Comparison of ENCODE assay signal across 27 mouse cellular contexts in genomic region chr4:32223563-32223962, GRCm38 (mm10). TPM values are rescaled to one million over a fixed set of nuclear protein-coding genes. Genes with fewer than 3 reads are reported as not detected.
DNase-seq lines count a peak whose midpoint lies in the region; ATAC-seq and TF ChIP-seq lines count a peak whose summit lies in the region.
"Had no signal": no experiment of that assay in that cellular context is flagged by ENCODE, and none has a peak within 500 bp of the region (broad histone marks: within the 10 kb centered on the region; RNA-seq: fewer than 3 reads in every experiment).

No protein-coding gene starts in this region.

- no peak for DNase-seq in embryonic facial prominence, embryonic 11.5 days (ENCODE audit: low spot score)
- no peak for DNase-seq in embryonic facial prominence, embryonic 10.5 days (ENCODE audit: low spot score)
- no peak for DNase-seq in hindbrain, embryonic 10.5 days (ENCODE audit: low spot score)
- DNase-seq in midbrain, embryonic 10.5 days (ENCODE audit: low spot score): no peak
- DNase-seq in midbrain, postnatal 0 days (ENCODE audit: low spot score): no peak
- DNase-seq: adrenal gland, adult 2 months; adrenal gland, postnatal 36 days; cerebellum, adult 18-20 months; cerebellum, postnatal 10 days; gastrocnemius, postnatal 10 days; heart, postnatal 10 days; kidney, adult 2 months; layer of hippocampus, postnatal 36 days; left cerebral cortex, postnatal 4 days; liver; thymus, postnatal 14 days had no signal

- no peaks in the 10 kb centered on the region for H3K4me1 ChIP-seq in embryonic facial prominence, embryonic 11.5 days (ENCODE audit: control insufficient read depth, insufficient read depth, low read length)
- H3K4me1 ChIP-seq in embryonic facial prominence, embryonic 10.5 days: peaks cover 33% of the 10 kb centered on the region
- H3K4me1 ChIP-seq in hindbrain, embryonic 15.5 days (replicated peaks): peaks cover 10% of the 10 kb centered on the region; the same call in 1 of the 2 replicates
- peaks cover 17% of the 10 kb centered on the region for H3K4me1 ChIP-seq in hindbrain, embryonic 10.5 days (replicated peaks)
- H3K4me1 ChIP-seq in midbrain, embryonic 13.5 days (replicated peaks): 0 out of 2 replicates have a peak, but pooled peaks cover 13% of the 10 kb centered on the region
- H3K4me1 ChIP-seq in midbrain, embryonic 10.5 days: peaks cover 19% of the 10 kb centered on the region
- no peaks in the 10 kb centered on the region for H3K4me1 ChIP-seq in midbrain, postnatal 0 days (ENCODE audit: insufficient read depth, low read length)
- H3K4me1 ChIP-seq: intestine, embryonic 15.5 days; liver, embryonic 15.5 days had no signal

- H3K27ac ChIP-seq in embryonic facial prominence, embryonic 11.5 days (replicated peaks; ENCODE audit: low read depth, low read length): no peak overlapping the region
- H3K27ac ChIP-seq in embryonic facial prominence, embryonic 10.5 days (replicated peaks): no peak overlapping the region
- H3K27ac ChIP-seq in hindbrain, embryonic 15.5 days (replicated peaks): no peak overlapping the region
- no peak overlapping the region for H3K27ac ChIP-seq in hindbrain, embryonic 10.5 days
- H3K27ac ChIP-seq in midbrain, embryonic 13.5 days: no peak overlapping the region
- H3K27ac ChIP-seq in midbrain, embryonic 10.5 days (replicated peaks): no peak overlapping the region
- H3K27ac ChIP-seq in midbrain, postnatal 0 days (ENCODE audit: low read depth, low read length): no peak overlapping the region
- H3K27ac ChIP-seq: heart, embryonic 13.5 days; intestine, embryonic 15.5 days; liver, embryonic 15.5 days; lung, embryonic 15.5 days; midbrain, embryonic 12.5 days; neural tube, embryonic 12.5 days had no signal

- no peak overlapping the region for H3K4me2 ChIP-seq in embryonic facial prominence, embryonic 11.5 days (ENCODE audit: low read depth, low read length)
- H3K4me2 ChIP-seq in hindbrain, embryonic 15.5 days: no peak overlapping the region
- no peak overlapping the region for H3K4me2 ChIP-seq in midbrain, embryonic 13.5 days (replicated peaks)
- no peak overlapping the region for H3K4me2 ChIP-seq in midbrain, postnatal 0 days (ENCODE audit: low read depth, low read length, poor library complexity, severe bottlenecking)
- H3K4me2 ChIP-seq: heart, embryonic 13.5 days; intestine, embryonic 15.5 days; liver, embryonic 15.5 days; lung, embryonic 15.5 days; midbrain, embryonic 12.5 days; neural tube, embryonic 12.5 days had no signal

- H3K9me3 ChIP-seq in embryonic facial prominence, embryonic 11.5 days (replicated peaks; ENCODE audit: control insufficient read depth, low read length): no peaks in the 10 kb centered on the region
- no peaks in the 10 kb centered on the region for H3K9me3 ChIP-seq in embryonic facial prominence, embryonic 10.5 days
- H3K9me3 ChIP-seq in hindbrain, embryonic 15.5 days: no peaks in the 10 kb centered on the region
- H3K9me3 ChIP-seq in hindbrain, embryonic 10.5 days: no peaks in the 10 kb centered on the region
- H3K9me3 ChIP-seq in midbrain, embryonic 13.5 days: no peaks in the 10 kb centered on the region
- H3K9me3 ChIP-seq in midbrain, embryonic 10.5 days (replicated peaks): no peaks in the 10 kb centered on the region
- no peaks in the 10 kb centered on the region for H3K9me3 ChIP-seq in midbrain, postnatal 0 days (ENCODE audit: low read length)
- H3K9me3 ChIP-seq: heart, embryonic 13.5 days; intestine, embryonic 15.5 days; liver, embryonic 15.5 days; lung, embryonic 15.5 days; midbrain, embryonic 12.5 days; neural tube, embryonic 12.5 days had no signal

- no peak overlapping the region for H3K9ac ChIP-seq in embryonic facial prominence, embryonic 11.5 days (replicated peaks; ENCODE audit: low read length)
- H3K9ac ChIP-seq in hindbrain, embryonic 15.5 days: no peak overlapping the region
- no peak overlapping the region for H3K9ac ChIP-seq in midbrain, embryonic 13.5 days (replicated peaks)
- no peak overlapping the region for H3K9ac ChIP-seq in midbrain, postnatal 0 days (replicated peaks; ENCODE audit: low read length, poor library complexity, severe bottlenecking)
- H3K9ac ChIP-seq: heart, embryonic 13.5 days; intestine, embryonic 15.5 days; liver, embryonic 15.5 days; lung, embryonic 15.5 days; midbrain, embryonic 12.5 days; neural tube, embryonic 12.5 days had no signal

- H3K36me3 ChIP-seq in embryonic facial prominence, embryonic 11.5 days (replicated peaks; ENCODE audit: control insufficient read depth, insufficient read depth, low read depth, low read length): no peaks in the 10 kb centered on the region
- no peaks in the 10 kb centered on the region for H3K36me3 ChIP-seq in embryonic facial prominence, embryonic 10.5 days (replicated peaks)
- H3K36me3 ChIP-seq in hindbrain, embryonic 15.5 days: no peaks in the 10 kb centered on the region
- no peaks in the 10 kb centered on the region for H3K36me3 ChIP-seq in hindbrain, embryonic 10.5 days
- no peaks in the 10 kb centered on the region for H3K36me3 ChIP-seq in midbrain, embryonic 13.5 days
- no peaks in the 10 kb centered on the region for H3K36me3 ChIP-seq in midbrain, embryonic 10.5 days
- no peaks in the 10 kb centered on the region for H3K36me3 ChIP-seq in midbrain, postnatal 0 days (ENCODE audit: insufficient read depth, low read length)
- H3K36me3 ChIP-seq: heart, embryonic 13.5 days; intestine, embryonic 15.5 days; liver, embryonic 15.5 days; lung, embryonic 15.5 days; midbrain, embryonic 12.5 days; neural tube, embryonic 12.5 days had no signal

- peak; percentile 51; the same call in 1 of the 2 replicates for ATAC-seq in embryonic facial prominence, embryonic 11.5 days (replicated peaks; ENCODE audit: insufficient number of reproducible peaks, low FRiP score, low TSS enrichment, low read depth)
- ATAC-seq in hindbrain, embryonic 15.5 days (ENCODE audit: low FRiP score, low read depth): 0 out of 2 replicates have a peak, but pooled peaks have one; percentile 16
- peak; percentile 35; the same call in 1 of the 2 replicates for ATAC-seq in midbrain, embryonic 13.5 days
- peak; percentile 42; the same call in 1 of the 2 replicates for ATAC-seq in midbrain, postnatal 0 days (ENCODE audit: low FRiP score)
- ATAC-seq: activated CD4-positive, CD25-positive, alpha-beta regulatory T cell, adult 4 months; intestine, embryonic 15.5 days had no signal

- no peak overlapping the region for H3K4me3 ChIP-seq in embryonic facial prominence, embryonic 11.5 days (ENCODE audit: low read depth, low read length)
- H3K4me3 ChIP-seq in embryonic facial prominence, embryonic 10.5 days: no peak overlapping the region
- H3K4me3 ChIP-seq in hindbrain, embryonic 15.5 days: no peak overlapping the region
- no peak overlapping the region for H3K4me3 ChIP-seq in hindbrain, embryonic 10.5 days
- no peak overlapping the region for H3K4me3 ChIP-seq in midbrain, embryonic 13.5 days (replicated peaks)
- H3K4me3 ChIP-seq in midbrain, embryonic 10.5 days: no peak overlapping the region
- no peak overlapping the region for H3K4me3 ChIP-seq in midbrain, postnatal 0 days (ENCODE audit: low read depth, low read length)
- H3K4me3 ChIP-seq: heart, embryonic 13.5 days; intestine, embryonic 15.5 days; liver, embryonic 15.5 days; lung, embryonic 15.5 days; midbrain, embryonic 12.5 days; myocyte; neural tube, embryonic 12.5 days had no signal

- H3K27me3 ChIP-seq in embryonic facial prominence, embryonic 11.5 days (ENCODE audit: control insufficient read depth, insufficient read depth, low read length): no peaks in the 10 kb centered on the region
- H3K27me3 ChIP-seq in embryonic facial prominence, embryonic 10.5 days (replicated peaks; ENCODE audit: low read depth, poor library complexity, severe bottlenecking): peaks cover 10% of the 10 kb centered on the region; the same call in 1 of the 2 replicates
- H3K27me3 ChIP-seq in hindbrain, embryonic 15.5 days: no peaks in the 10 kb centered on the region
- peaks cover 8% of the 10 kb centered on the region; the same call in 1 of the 2 replicates for H3K27me3 ChIP-seq in hindbrain, embryonic 10.5 days (ENCODE audit: insufficient read depth, poor library complexity, severe bottlenecking)
- H3K27me3 ChIP-seq in midbrain, embryonic 13.5 days: 0 out of 2 replicates have a peak, but pooled peaks cover 12% of the 10 kb centered on the region
- H3K27me3 ChIP-seq in midbrain, embryonic 10.5 days (ENCODE audit: low read depth, poor library complexity, severe bottlenecking): peaks cover 26% of the 10 kb centered on the region
- H3K27me3 ChIP-seq in midbrain, postnatal 0 days (ENCODE audit: insufficient read depth, low read length): no peaks in the 10 kb centered on the region
- H3K27me3 ChIP-seq: CH12.LX; lung, embryonic 15.5 days; neural tube, embryonic 12.5 days had no signal

- no peak for TF ChIP-seq CTCF in midbrain, postnatal 0 days (IDR thresholded peaks at IDR 0.05)

RNA-seq across cellular contexts. Expression of gene Bach2, which starts 15.0 kb away (rescaled TPM):
- 11.0 and 11.5 TPM in 2 replicates for polyA plus RNA-seq in embryonic facial prominence, embryonic 11.5 days (2014; fragmentation: Nextera tagmentation; extraction: Ambion mirVana)
- 12.2 and 12.4 TPM in 2 replicates for polyA plus RNA-seq in embryonic facial prominence, embryonic 10.5 days (2016; fragmentation: Nextera tagmentation; extraction: Ambion mirVana)
- polyA plus RNA-seq in hindbrain, embryonic 15.5 days (2015; fragmentation: Nextera tagmentation; extraction: Ambion mirVana): 24.5 and 27.4 TPM in 2 replicates
- 9.5 and 13.4 TPM in 2 replicates for polyA plus RNA-seq in hindbrain, embryonic 10.5 days (2016; fragmentation: Nextera tagmentation; extraction: Ambion mirVana)
- 21.3 and 22.7 TPM in 2 replicates for polyA plus RNA-seq in midbrain, embryonic 13.5 days (2015; fragmentation: Nextera tagmentation; extraction: Ambion mirVana)
- polyA plus RNA-seq in midbrain, embryonic 10.5 days (2016; fragmentation: Nextera tagmentation; extraction: Ambion mirVana): 7.7 and 10.0 TPM in 2 replicates
- 15.9 and 16.0 TPM in 2 replicates for total RNA-seq in midbrain, postnatal 0 days (2014; rRNA removed)
- polyA plus RNA-seq in midbrain, postnatal 0 days (2015; fragmentation: Nextera tagmentation; extraction: Ambion mirVana): 11.0 and 11.7 TPM in 2 replicates
- total RNA-seq: CH12.LX had no signal
